Mouse (Mus musculus) forebrain, embryonic 16.5 days (tissue): ENCODE measurements around the gene Gm28845. TPM values are rescaled to one million over a fixed set of nuclear protein-coding genes. Genes with fewer than 3 reads are reported as not detected.

Experiments
- ATAC-seq: fragments of 200-750 bp; cut with Nextera tagmentation; 2 replicates; pipeline ENCODE4 v1.8.0; 2017; ENCODE audit warnings: mild to moderate bottlenecking, moderate library complexity
- H3K27ac ChIP-seq: fragments of 300-500 bp; sonication (generic); 2 replicates; pipeline ENCODE4 v1.5.1; 2014; ENCODE audit warnings: low read length, control low read depth
- H3K27me3 ChIP-seq: fragments of 300-500 bp; sonication (generic); replicated peaks from 2 replicates; pipeline ENCODE4 v1.6.1; 2014; ENCODE audit warnings: low read length; ENCODE audit not compliant: control insufficient read depth, insufficient read depth
- H3K36me3 ChIP-seq: fragments of 300-500 bp; sonication (generic); 2 replicates; pipeline ENCODE4 v1.6.1; 2014; ENCODE audit not compliant: control insufficient read depth, insufficient read depth
- H3K4me1 ChIP-seq: fragments of 300-500 bp; sonication (generic); replicated peaks from 2 replicates; pipeline ENCODE4 v1.6.1; 2014; ENCODE audit warnings: low read length; ENCODE audit not compliant: control insufficient read depth, insufficient read depth
- H3K4me2 ChIP-seq: fragments of 300-500 bp; sonication (generic); 2 replicates; pipeline ENCODE4 v1.6.1; 2014; ENCODE audit warnings: mild to moderate bottlenecking, low read length, control low read depth
- H3K4me3 ChIP-seq: fragments of 300-500 bp; sonication (generic); replicated peaks from 2 replicates; pipeline ENCODE4 v1.5.1; 2014; ENCODE audit warnings: mild to moderate bottlenecking, low read length, control low read depth
- H3K9ac ChIP-seq: fragments of 300-500 bp; sonication (generic); replicated peaks from 2 replicates; pipeline ENCODE4 v1.6.1; 2014; ENCODE audit warnings: low read depth, low read length, control low read depth
- H3K9me3 ChIP-seq: fragments of 300-500 bp; sonication (generic); 2 replicates; pipeline ENCODE4 v1.6.1; 2016; ENCODE audit warnings: low read length; ENCODE audit not compliant: control insufficient read depth
- WGBS: fragments of 180-500 bp; shearing (Covaris S2); extraction: QIAGEN DNeasy Blood & Tissue Kit; methylation state at CpG from one replicate; pipeline ENCODE4 v1.1.7; 2014; 5-methylcytosine and 5-hydroxymethylcytosine counted together
- polyA plus RNA-seq: library from polyadenylated mRNA; unstranded; fragments of >200 nt; fragmentation: Nextera tagmentation; extraction: Ambion mirVana; gene quantifications from 2 replicates; pipeline ENCODE4 v1.2.1, GENCODE M21; 2015

Gene Gm28845
- polyA plus RNA-seq, 1 experiment from 2014 or later: not detected

- Histone ChIP-seq H3K9ac (no peak overlapping the region), H3K4me1 (no peaks in the 10 kb centered on the region), H3K27me3 (no peaks in the 10 kb centered on the region), H3K9me3 (no peaks in the 10 kb centered on the region), H3K36me3 (no peaks in the 10 kb centered on the region), H3K27ac (no peak overlapping the region), H3K4me3 (no peak overlapping the region), H3K4me2 (no peak overlapping the region)
- ATAC-seq: no peak
- 97% methylated on average over 1 of the region's 1 CpGs for WGBS
Observed at GRCm38 (mm10) chr1:65132833-65133232, 13.5 kb upstream of the Gm28845 start.

- H3K4me1 ChIP-seq: no peaks in the 10 kb centered on the region
- H3K36me3 ChIP-seq: no peaks in the 10 kb centered on the region
- no peaks in the 10 kb centered on the region for H3K27me3 ChIP-seq
- H3K9me3 ChIP-seq: no peaks in the 10 kb centered on the region
- no peak for ATAC-seq
- H3K27ac ChIP-seq: no peak overlapping the region
- H3K4me2 ChIP-seq: no peak overlapping the region
- H3K9ac ChIP-seq: no peak overlapping the region
- H3K4me3 ChIP-seq: no peak overlapping the region
- WGBS: 97% methylated on average over 1 of the region's 1 CpGs
Observed at GRCm38 (mm10) chr1:65131671-65132070, 12.3 kb upstream of the Gm28845 start.

GRCm38 (mm10) chr1:65130226-65130625, 10.9 kb upstream of the Gm28845 start:
- whole genome bisulfite sequencing: 71% methylated on average over 3 of the region's 3 CpGs
- H3K4me1 ChIP-seq: no peaks in the 10 kb centered on the region
- H3K27ac ChIP-seq: no peak overlapping the region
- no peak overlapping the region for H3K4me2 ChIP-seq
- no peak for ATAC-seq
- no peak overlapping the region for H3K4me3 ChIP-seq
- no peaks in the 10 kb centered on the region for H3K36me3 ChIP-seq
- no peak overlapping the region for H3K9ac ChIP-seq
- H3K27me3 ChIP-seq: no peaks in the 10 kb centered on the region
- no peaks in the 10 kb centered on the region for H3K9me3 ChIP-seq

GRCm38 (mm10) chr1:65129634-65130180, 10.3 kb upstream of the Gm28845 start:
- Histone ChIP-seq H3K4me1 (no peaks in the 10 kb centered on the region), H3K27ac (no peak overlapping the region), H3K36me3 (no peaks in the 10 kb centered on the region), H3K9ac (no peak overlapping the region), H3K4me2 (no peak overlapping the region), H3K9me3 (no peaks in the 10 kb centered on the region), H3K27me3 (no peaks in the 10 kb centered on the region), H3K4me3 (no peak overlapping the region)
- no peak for ATAC-seq
- WGBS: 76% methylated on average over 3 of the region's 3 CpGs

- Histone ChIP-seq H3K9me3 (no peaks in the 10 kb centered on the region), H3K4me1 (no peaks in the 10 kb centered on the region), H3K27ac (no peak within 1 kb of the TSS), H3K4me2 (peak within 1 kb of the TSS; percentile 52), H3K27me3 (no peaks in the 10 kb centered on the region), H3K9ac (no peak within 1 kb of the TSS), H3K4me3 (peak within 1 kb of the TSS; percentile 32), H3K36me3 (no peaks in the 10 kb centered on the region)
- no peak for ATAC-seq
- 19% methylated on average over 9 of the region's 9 CpGs for WGBS
Observed at GRCm38 (mm10) chr1:65122574-65123372, 3.4 kb upstream of the Gm28845 start, which contains the start of gene D630023F18Rik. TSS of gene D630023F18Rik (minus strand) at chr1:65123214.

GRCm38 (mm10) chr1:65118150-65118913, 1.0 kb downstream of the Gm28845 start:
- Histone ChIP-seq H3K4me1 (no peaks in the 10 kb centered on the region), H3K4me3 (no peak overlapping the region), H3K27me3 (no peaks in the 10 kb centered on the region), H3K9me3 (no peaks in the 10 kb centered on the region), H3K36me3 (no peaks in the 10 kb centered on the region), H3K27ac (no peak overlapping the region), H3K9ac (no peak overlapping the region), H3K4me2 (no peak overlapping the region)
- WGBS: 85% methylated on average over 8 of the region's 8 CpGs
- ATAC-seq: no peak

- H3K9me3 ChIP-seq: no peaks in the 10 kb centered on the region
- no peak overlapping the region for H3K27ac ChIP-seq
- WGBS: 86% methylated on average over 5 of the region's 5 CpGs
- no peaks in the 10 kb centered on the region for H3K36me3 ChIP-seq
- no peaks in the 10 kb centered on the region for H3K4me1 ChIP-seq
- no peak overlapping the region for H3K4me2 ChIP-seq
- H3K9ac ChIP-seq: no peak overlapping the region
- no peaks in the 10 kb centered on the region for H3K27me3 ChIP-seq
- H3K4me3 ChIP-seq: no peak overlapping the region
- ATAC-seq: no peak
Observed at GRCm38 (mm10) chr1:65113536-65114172, 5.7 kb downstream of the Gm28845 start.

- ATAC-seq: no peak
- Histone ChIP-seq H3K9ac (no peak overlapping the region), H3K9me3 (no peaks in the 10 kb centered on the region), H3K27me3 (no peaks in the 10 kb centered on the region), H3K4me1 (no peaks in the 10 kb centered on the region), H3K27ac (no peak overlapping the region), H3K36me3 (no peaks in the 10 kb centered on the region), H3K4me2 (no peak overlapping the region), H3K4me3 (no peak overlapping the region)
- WGBS: 71% methylated on average over 14 of the region's 14 CpGs
Observed at GRCm38 (mm10) chr1:65112807-65113196, 6.6 kb downstream of the Gm28845 start.
